Mouse (Mus musculus): ENCODE data around the gene Rin2. TPM values are rescaled to one million over a fixed set of nuclear protein-coding genes. Genes with fewer than 3 reads are reported as not detected.
A peak's percentile ranks its signal among the peaks of the same experiment; 100 is the strongest.

Gene Rin2
- total and polyA plus RNA-seq, 2 experiments from 2014 or later: 9.9 to 12.7 TPM

GRCm38 (mm10) chr2:145832836-145833221 is 157.8 kb downstream of the Rin2 start:
- ATAC-seq: peak; percentile 12; the same call in 1 of the 2 replicates

GRCm38 (mm10) chr2:145833341-145833740 is 158.3 kb downstream of the Rin2 start:
- Histone ChIP-seq H3K4me2 (ENCODE audit: low read depth) (no peak overlapping the region), H3K9ac (no peak overlapping the region), H3K36me3 (ENCODE audit: insufficient read depth) (no peaks in the 10 kb centered on the region), H3K9me3 (ENCODE audit: low read length) (no peaks in the 10 kb centered on the region), H3K27me3 (ENCODE audit: insufficient read depth, low read length) (no peaks in the 10 kb centered on the region), H3K27ac (ENCODE audit: low read depth, low read length) (peak overlapping the region; percentile 76), H3K4me1 (ENCODE audit: insufficient read depth) (0 out of 2 replicates have a peak, but pooled peaks cover 6% of the 10 kb centered on the region), H3K4me3 (ENCODE audit: low read depth, low read length) (no peak overlapping the region)
- no peak for DNase-seq
- no peak for TF ChIP-seq CTCF (IDR thresholded peaks at IDR 0.05; ENCODE audit: low read depth)
- no peak for ATAC-seq
- WGBS: 85% methylated on average over 3 of the region's 3 CpGs

More at GRCm38 (mm10) chr2:145832836-145833221, 157.8 kb downstream of the Rin2 start:
- Histone ChIP-seq H3K27ac (ENCODE audit: low read depth, low read length) (peak overlapping the region; percentile 76), H3K4me1 (ENCODE audit: insufficient read depth) (0 out of 2 replicates have a peak, but pooled peaks cover 6% of the 10 kb centered on the region), H3K36me3 (ENCODE audit: insufficient read depth) (no peaks in the 10 kb centered on the region), H3K9ac (peak overlapping the region; percentile 35), H3K4me2 (ENCODE audit: low read depth) (peak overlapping the region; percentile 34), H3K27me3 (ENCODE audit: insufficient read depth, low read length) (no peaks in the 10 kb centered on the region), H3K4me3 (ENCODE audit: low read depth, low read length) (no peak overlapping the region), H3K9me3 (ENCODE audit: low read length) (no peaks in the 10 kb centered on the region)
- no peak for DNase-seq
- 59% methylated on average over 5 of the region's 5 CpGs for WGBS
- TF ChIP-seq CTCF (IDR thresholded peaks at IDR 0.05; ENCODE audit: low read depth): no peak

- DNase-seq (no peak), ATAC-seq (no peak)
- Histone ChIP-seq H3K27me3 (ENCODE audit: insufficient read depth, low read length) (no peaks in the 10 kb centered on the region), H3K36me3 (ENCODE audit: insufficient read depth) (no peaks in the 10 kb centered on the region), H3K9me3 (ENCODE audit: low read length) (no peaks in the 10 kb centered on the region), H3K4me2 (ENCODE audit: low read depth) (no peak overlapping the region), H3K9ac (no peak overlapping the region), H3K27ac (ENCODE audit: low read depth, low read length) (no peak overlapping the region), H3K4me1 (ENCODE audit: insufficient read depth) (0 out of 2 replicates have a peak, but pooled peaks cover 6% of the 10 kb centered on the region), H3K4me3 (ENCODE audit: low read depth, low read length) (no peak overlapping the region)
- 95% methylated on average over 1 of the region's 1 CpGs for WGBS
- TF ChIP-seq CTCF (IDR thresholded peaks at IDR 0.05; ENCODE audit: low read depth): no peak
These were observed 160.9 kb downstream of the Rin2 start for GRCm38 (mm10) chr2:145835920-145836319.

GRCm38 (mm10) chr2:145838675-145839074 is 163.7 kb downstream of the Rin2 start:
- Histone ChIP-seq H3K27ac (ENCODE audit: low read depth, low read length) (no peak overlapping the region), H3K4me2 (ENCODE audit: low read depth) (no peak overlapping the region), H3K27me3 (ENCODE audit: insufficient read depth, low read length) (no peaks in the 10 kb centered on the region), H3K4me1 (ENCODE audit: insufficient read depth) (no peaks in the 10 kb centered on the region), H3K9ac (no peak overlapping the region), H3K4me3 (ENCODE audit: low read depth, low read length) (no peak overlapping the region), H3K9me3 (ENCODE audit: low read length) (no peaks in the 10 kb centered on the region), H3K36me3 (ENCODE audit: insufficient read depth) (no peaks in the 10 kb centered on the region)
- ATAC-seq (no peak), DNase-seq (no peak)
- WGBS: 96% methylated on average over 3 of the region's 3 CpGs
- TF ChIP-seq CTCF (IDR thresholded peaks at IDR 0.05; ENCODE audit: low read depth): no peak

- no peak for TF ChIP-seq CTCF (IDR thresholded peaks at IDR 0.05; ENCODE audit: low read depth)
- H3K4me2 ChIP-seq (ENCODE audit: low read depth): no peak overlapping the region
- ATAC-seq (peak; percentile 75), DNase-seq (peak; percentile 43)
- H3K36me3 ChIP-seq (ENCODE audit: insufficient read depth): no peaks in the 10 kb centered on the region
- H3K27me3 ChIP-seq (ENCODE audit: insufficient read depth, low read length): no peaks in the 10 kb centered on the region
- H3K4me3 ChIP-seq (ENCODE audit: low read depth, low read length): no peak overlapping the region
- H3K27ac ChIP-seq (ENCODE audit: low read depth, low read length): no peak overlapping the region
- H3K9ac ChIP-seq: no peak overlapping the region
- H3K4me1 ChIP-seq (ENCODE audit: insufficient read depth): no peaks in the 10 kb centered on the region
- no peaks in the 10 kb centered on the region for H3K9me3 ChIP-seq (ENCODE audit: low read length)
- WGBS: 72% methylated on average over 9 of the region's 9 CpGs
These were observed 164.7 kb downstream of the Rin2 start for GRCm38 (mm10) chr2:145839565-145840315.

GRCm38 (mm10) chr2:145840320-145840719 is 165.3 kb downstream of the Rin2 start:
- 75% methylated on average over 3 of the region's 3 CpGs for WGBS

More at GRCm38 (mm10) chr2:145840320-145840719, 165.3 kb downstream of the Rin2 start:
- ATAC-seq: no peak
- TF ChIP-seq CTCF (IDR thresholded peaks at IDR 0.05; ENCODE audit: low read depth): no peak
- Histone ChIP-seq H3K9me3 (ENCODE audit: low read length) (no peaks in the 10 kb centered on the region), H3K4me1 (ENCODE audit: insufficient read depth) (no peaks in the 10 kb centered on the region), H3K4me2 (ENCODE audit: low read depth) (no peak overlapping the region), H3K36me3 (ENCODE audit: insufficient read depth) (no peaks in the 10 kb centered on the region), H3K27ac (ENCODE audit: low read depth, low read length) (no peak overlapping the region), H3K4me3 (ENCODE audit: low read depth, low read length) (no peak overlapping the region), H3K27me3 (ENCODE audit: insufficient read depth, low read length) (no peaks in the 10 kb centered on the region), H3K9ac (no peak overlapping the region)
- DNase-seq: no peak

All from forebrain, postnatal 0 days (tissue).